Mouse (Mus musculus) B cell, adult 2 months (primary cell): ENCODE results near the gene Calcb.

ENCODE experiments used
- DNase-seq, 2 experiments: peaks; one replicate each; pipeline ENCODE4 v3.0.0; 2022

The Calcb gene

DNA sequence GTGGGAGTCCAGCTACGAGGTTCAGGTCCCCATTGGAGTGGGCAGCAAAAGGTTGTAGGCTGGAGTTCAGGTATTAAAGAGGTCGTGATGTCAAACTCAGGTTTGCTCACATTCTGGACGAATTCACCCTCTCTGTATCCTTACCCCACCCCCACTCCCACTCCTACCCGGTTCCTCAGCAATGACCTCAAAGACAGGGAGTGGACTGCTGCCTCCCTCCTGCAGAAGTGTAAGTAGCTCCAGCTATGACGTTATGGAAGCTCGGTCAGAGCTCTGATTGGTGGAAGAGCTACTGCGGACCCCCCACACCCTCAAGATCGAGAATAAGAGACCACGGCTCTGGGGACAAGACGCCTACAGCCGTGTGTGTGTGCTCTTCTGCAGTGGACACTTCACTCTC, at the start of gene Calcb:
Calcb (plus strand) TSS at position 344 of the 400 bp plus-strand sequence.
- DNase-seq: no peak

DNA sequence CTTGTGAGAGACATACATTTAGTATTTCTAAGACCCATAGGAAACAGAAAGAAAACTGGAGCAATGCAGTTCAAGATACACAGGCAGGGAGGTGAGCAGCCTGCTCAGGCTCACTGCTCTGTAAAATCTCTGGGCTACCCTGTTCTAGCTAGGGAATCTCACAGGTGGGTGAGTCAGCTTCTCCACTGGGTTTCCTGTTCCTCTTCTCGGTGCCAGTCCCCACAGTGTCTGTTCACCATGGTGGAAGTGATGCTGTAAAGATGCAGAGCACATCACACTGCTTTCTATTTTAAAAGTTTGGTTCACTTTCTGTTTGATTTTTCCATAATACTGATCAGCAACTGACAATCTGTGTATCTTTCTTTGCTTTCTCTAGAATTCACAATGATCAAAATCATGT, 47.0 kb upstream of the Calcb start:
- peak; percentile 9 to 17 for DNase-seq

DNA sequence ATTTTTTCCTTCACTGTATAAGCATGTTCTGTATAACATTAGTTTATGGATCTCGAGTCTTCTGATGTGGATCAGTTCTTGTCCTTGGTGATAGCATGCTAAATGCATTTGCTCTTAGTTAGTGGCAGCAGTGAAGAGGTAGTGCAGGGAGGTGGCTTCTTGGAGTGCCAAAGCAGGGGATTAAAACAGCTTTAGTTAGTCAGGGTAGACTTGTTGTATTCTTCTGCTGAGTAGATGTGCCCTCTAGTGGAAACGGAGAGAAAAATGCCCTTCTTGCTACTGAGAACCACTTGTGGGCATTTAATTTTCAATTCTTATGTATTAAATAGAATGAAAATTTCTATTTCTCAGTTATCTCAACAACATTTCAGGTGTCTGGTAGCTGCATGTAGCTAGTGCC, 45.7 kb upstream of the Calcb start:
- peak; percentile 14 to 23 for DNase-seq

DNA sequence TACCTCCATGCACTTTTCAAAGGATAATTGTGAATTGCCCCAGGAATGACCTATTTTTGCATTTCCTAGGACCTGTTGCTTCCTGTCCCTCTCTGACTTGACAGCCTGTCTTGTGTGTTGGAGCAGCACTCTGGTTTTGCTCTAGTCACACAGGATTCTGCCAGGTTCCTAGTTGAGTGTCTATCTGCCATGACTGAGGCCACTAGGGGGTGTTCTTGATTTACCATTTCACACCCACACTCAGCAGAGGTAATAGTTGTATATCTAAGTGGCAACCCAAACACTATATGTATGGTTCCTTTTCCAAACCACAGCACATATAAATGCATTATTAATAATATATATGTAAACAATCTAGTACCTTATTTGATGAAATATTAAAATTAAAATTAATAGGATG, 26.1 kb upstream of the Calcb start:
- DNase-seq: peak; percentile 14 to 40

DNA sequence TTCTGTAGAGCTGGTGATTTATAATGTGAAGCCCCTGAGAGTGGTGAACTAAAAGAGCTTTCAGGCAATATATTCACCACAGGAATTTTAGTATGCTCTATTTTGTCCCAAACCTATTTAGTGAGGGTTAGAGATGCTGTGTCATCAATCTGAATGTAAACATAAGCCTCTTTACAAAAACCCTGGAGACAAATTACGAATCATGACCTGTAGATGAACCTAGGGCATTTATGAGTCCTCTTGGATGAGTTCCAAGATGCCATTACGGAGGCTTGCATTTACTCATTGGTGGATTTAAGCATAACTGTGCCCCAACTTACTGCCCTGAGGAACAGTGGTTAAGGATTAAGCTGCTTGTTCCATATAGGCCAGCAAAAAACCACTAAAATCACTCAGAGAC, 17.6 kb upstream of the Calcb start:
- no peak for DNase-seq

DNA sequence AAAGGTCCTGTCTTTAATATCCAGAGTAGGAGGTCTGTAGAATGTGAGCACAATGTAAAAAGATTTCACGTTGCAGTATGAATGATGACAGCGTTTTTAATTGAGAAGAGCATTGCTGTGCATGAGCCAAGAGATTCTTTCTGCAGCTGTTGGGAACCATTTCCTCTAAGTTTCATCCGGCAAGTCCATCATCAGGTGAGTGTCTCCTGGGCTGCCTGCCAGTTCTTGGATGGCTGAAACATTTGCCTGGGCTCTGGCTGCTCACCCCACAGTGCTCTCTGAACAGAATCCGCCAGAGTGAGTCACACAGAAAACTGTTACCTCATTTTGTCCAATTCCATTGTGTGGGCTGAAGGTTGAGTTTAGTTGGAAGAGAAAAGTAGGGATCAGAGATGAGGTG, 11.7 kb upstream of the Calcb start:
- no peak for DNase-seq

DNA sequence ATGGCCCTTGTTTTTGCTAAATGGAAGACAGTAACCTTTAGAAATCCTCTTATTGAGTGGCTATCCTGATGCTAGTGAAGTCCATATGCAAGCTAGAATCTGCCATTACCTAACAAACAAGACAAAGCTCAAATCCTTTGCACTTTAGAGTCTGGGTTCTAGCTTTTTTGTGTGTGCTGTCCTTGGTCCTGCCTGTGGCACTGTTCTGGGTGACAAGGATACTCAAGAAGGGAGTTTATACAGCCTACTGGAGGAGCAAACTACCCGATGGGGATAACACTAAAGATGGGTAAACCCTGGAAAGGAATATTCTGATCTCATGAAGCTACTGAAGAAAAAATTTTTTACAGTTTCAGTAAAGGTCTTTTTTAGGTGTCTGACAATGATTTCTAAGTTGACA, 11.0 kb upstream of the Calcb start:
- DNase-seq: no peak

DNA sequence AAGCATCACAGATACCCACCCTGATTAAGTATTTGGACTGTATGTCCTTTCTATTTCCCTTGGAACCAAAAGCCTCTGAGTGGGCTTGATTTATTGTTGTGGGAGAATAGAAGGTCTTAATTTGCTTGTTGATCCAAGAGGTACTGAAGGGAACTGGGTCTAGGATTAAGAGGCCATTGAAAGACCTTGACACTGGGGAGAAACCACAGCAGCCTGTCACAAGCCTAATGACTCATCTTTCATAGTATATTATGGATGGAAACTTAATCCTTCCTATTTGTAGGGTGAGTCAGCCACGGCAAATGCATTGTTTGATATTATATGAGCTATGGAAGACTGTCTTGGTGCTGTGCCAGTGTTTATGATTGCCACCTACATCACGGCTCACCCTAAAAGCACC, 8.0 kb upstream of the Calcb start:
- no peak for DNase-seq

DNA sequence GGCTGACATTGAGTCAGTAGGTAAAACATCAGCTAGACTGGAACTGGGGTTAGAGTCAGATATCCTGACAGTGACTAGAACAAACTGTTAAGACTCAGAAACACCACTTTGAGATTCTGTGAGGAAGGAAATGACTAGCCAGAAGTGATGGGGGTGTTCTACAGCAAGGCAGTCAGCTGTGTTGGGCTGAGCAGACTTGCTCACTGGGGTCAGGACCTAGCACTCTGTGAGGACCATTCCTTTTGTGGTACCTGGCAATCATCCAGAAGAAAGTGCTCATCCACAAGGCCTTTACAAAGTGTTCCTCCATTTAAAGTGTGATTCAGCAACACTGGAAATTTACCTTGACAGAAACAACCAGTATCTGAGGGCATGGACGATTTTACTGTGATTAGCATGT, 5.9 kb upstream of the Calcb start:
- DNase-seq: no peak

DNA sequence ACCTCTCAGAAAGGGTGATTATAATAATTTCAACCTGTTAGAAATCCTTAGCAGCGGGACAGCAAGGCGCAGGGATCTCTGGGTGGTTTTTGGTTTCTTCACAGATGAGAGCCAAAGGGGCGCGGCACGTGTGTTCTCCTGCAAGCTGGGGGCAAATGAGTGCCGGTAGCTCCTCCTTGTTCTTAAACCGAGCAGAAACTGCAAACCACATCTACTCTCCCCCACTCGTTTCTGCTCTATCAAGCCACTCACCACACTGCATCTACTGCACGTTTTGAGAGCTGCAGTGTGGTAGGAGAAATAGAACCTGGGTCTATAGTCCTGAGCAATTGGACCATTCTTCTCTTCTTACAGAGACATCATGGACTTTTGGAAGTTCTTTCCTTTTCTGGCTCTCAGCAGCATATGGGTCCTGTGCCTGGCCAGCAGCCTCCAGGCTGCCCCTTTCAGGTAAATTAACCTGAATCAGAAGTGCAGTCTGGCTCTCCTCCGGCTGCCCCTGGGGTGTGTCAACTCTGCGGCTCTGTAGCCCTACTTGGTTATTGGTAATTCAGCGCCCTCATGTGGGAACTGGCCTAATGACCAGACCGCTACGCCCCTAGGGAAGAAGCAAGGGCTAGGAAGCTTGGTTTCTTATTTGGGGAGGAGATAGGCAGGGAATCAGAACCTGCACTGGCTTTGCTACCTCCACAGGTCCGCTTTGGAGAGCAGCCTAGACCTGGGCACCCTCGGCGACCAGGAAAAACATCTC, 1.1 kb downstream of the Calcb start:
- peak; percentile 21 to 37 for DNase-seq

DNA sequence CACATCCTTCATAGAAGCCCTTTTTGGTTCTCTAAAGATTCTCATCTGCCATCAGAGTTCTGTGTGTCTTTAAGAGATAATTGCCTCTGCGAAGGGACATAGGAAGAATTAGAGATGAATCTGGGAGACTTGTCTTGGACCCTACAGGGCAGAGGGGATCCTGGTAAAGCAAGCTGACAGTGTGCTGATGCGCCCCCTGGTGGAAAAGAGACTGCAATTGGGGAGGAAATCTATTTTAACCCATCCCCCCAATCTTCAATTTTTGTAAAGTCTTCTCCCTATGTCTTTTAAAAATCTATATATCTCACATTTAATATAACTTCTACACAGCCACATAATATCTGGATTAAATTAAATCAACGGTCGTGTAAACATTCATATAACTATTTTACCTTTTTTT, 11.3 kb downstream of the Calcb start:
- peak; percentile 52 to 55 for DNase-seq

DNA sequence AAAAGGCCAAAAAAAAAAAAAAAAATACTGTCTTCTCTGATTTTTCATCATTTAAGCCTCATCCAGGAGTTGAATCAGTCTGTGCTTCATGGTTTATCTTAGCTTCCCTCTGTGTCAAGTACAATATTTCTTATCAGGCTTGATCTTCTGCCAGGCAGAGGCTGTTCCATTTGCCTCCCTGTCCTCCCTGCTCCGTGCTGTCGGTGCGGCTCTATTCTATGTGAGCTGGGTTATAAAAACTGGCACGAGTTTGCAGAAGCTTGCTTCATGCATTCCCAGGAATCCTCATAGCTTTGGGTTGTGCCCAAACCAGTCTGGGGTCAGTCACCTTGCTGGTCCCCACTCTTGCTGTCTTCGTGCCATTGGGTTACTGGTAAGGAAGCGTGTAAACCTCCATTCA, 12.7 kb downstream of the Calcb start:
- no peak for DNase-seq

DNA sequence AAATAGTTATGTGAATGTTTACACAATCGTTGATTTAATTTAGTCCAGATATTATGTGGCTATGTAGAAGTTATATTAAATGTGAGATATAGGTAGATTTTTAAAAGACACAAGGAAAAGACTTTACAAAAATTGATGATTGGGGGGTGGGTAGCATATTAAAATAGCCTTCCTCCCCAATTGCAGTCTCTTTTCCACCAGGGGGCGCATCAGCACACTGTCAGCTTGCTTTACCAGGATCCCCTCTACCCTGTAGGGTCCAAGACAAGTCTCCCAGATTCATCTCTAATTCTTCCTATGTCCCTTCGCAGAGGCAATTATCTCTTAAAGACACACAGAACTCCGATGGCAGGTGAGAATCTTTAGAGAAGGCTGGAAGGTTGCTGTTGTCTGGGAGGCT, 13.3 kb downstream of the Calcb start:
- peak; percentile 25 to 26 for DNase-seq

DNA sequence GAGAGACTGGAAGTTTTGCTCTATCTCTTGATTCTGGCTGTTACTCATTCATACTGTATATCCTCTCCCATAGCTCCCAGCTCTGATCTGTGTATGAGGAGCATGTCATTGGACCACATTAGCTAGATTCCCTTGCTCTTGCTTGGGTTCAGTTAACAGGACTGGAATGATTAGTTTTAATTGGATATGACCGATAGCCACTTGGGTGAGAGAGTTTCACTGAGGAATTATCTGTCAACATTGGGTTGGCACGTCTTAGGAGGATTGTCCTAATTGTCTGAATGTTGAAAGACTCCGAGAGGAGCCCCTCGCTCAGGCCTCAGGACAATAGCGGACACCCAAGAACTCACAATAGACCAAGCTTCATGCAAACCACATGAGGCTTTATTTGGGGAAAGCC, 17.8 kb downstream of the Calcb start:
- no peak for DNase-seq

DNA sequence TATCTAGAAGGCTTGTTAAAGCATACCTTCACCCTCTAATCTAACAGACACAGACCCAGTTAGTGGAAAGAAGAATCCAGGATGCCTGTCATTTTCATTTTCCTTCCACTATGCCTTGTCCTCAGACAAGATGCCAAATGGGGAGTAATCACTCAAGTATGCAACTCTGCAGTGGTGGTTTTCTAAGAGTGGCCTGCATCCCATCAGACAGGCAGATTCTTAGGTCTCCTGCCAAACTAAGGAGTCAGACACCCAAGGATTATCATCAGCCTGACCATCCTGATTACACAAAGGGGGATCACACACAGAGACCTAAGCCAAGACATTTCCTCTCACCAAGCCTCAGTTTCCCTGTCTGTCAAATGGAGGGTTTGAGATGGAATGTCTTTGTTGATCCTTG, 19.7 kb downstream of the Calcb start:
- DNase-seq: no peak

DNA sequence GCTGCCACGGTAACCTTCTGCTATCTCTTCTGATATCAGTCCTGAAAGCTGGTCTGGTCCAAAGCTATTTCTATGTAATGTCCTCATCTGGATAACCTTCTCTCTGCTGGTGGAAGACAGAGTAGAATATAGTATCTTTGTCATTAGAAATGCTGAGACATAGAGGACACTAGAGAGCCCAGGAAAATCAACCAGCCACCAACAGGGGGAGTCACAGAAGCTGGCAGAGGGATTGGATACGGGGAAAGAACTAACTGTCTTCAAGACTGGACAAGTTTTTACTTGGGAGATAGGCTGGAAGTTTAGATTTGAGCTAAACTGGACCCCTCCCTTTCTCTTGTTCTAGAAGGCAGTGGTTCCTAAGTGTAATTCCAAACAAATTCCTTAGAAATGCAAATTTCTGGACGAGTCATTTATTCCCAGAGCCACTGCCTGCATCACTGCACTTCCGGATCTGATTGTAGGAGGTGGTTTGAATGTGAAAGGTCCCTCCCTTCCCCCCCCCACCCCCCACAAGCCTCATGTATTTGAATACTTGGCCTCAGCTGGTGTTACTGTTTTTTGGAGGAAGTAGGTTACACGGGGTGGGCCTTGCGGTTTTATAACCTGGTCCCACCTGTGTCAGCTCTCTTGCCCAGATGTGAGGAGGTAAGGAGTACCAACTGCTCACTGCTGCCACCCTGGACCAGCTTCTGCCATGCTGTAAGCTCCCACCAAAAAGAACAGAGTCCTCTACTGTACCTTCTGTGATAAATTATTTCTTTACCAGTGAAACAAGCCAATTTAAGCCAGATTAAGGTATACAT, 22.1 kb downstream of the Calcb start:
- DNase-seq: peak in 1 of 2 experiments; percentile 31

DNA sequence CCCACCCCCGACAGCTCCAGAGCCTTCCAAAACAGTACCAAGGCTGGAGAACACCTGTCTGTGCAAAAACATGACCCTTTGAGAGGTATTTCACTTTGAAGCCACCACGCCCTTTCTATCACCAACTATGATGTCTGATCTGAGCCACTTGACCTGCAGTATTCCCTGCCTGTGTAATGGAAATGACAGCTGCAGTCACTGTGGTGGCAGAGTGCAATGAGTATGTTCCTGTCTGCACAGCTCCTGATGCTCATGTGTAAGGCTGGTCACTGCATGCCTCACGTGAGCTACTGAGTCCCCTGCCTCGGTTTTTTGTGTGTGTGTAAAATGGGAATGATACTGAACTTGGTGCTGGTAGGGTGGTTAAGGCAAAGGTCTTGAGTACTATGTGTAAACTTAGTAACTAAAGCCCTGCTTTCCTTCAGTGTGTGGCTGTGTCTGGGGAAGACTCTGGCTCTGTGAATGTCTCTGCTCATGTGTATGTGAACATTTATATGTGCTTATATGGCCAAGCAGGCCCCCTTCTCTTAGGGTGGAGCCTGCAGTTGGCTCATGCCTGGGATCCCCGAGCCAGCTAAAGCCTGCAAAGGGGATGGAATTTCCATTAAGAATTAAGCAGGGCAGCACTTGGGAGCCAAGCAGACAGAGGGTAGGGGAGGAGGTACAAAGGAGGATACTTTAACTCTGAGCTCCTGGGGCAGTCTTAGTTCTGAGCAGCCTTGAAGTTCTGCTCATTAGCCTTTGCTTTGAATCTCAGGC, 24.8 kb downstream of the Calcb start, which contains the start of gene Insc:
Insc (plus strand) TSS at position 673 of the 759 bp plus-strand sequence.
- no peak for DNase-seq

DNA sequence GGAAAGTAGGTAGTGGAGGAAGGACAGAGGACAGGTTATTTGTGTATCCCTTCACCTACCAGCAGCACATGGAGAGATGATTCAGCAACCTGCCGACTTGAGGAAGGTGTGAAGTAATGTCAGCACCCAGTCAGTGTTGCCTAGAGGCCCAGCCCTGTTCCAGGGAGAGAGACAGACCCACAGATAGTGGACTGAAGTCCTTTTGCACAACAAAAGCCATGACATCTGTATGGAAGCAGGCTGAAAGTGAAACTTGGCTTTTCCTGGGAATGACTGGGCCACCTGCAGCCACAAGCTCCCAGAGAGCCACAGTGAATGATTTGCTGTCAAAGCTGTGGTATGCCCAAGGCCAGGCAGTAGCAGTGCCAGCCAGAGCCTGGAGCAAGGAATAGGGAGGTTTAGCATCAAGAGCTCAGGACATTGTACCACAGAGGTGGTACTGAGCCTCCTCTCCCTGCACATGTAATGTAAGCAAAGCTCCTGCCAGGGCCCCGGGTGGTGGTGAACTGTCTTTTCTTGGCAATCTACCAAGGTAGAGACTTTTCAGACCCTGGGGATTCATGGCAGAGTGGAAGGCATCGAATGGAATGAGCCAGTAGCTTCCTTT, 26.3 kb downstream of the Calcb start:
- DNase-seq: no peak

DNA sequence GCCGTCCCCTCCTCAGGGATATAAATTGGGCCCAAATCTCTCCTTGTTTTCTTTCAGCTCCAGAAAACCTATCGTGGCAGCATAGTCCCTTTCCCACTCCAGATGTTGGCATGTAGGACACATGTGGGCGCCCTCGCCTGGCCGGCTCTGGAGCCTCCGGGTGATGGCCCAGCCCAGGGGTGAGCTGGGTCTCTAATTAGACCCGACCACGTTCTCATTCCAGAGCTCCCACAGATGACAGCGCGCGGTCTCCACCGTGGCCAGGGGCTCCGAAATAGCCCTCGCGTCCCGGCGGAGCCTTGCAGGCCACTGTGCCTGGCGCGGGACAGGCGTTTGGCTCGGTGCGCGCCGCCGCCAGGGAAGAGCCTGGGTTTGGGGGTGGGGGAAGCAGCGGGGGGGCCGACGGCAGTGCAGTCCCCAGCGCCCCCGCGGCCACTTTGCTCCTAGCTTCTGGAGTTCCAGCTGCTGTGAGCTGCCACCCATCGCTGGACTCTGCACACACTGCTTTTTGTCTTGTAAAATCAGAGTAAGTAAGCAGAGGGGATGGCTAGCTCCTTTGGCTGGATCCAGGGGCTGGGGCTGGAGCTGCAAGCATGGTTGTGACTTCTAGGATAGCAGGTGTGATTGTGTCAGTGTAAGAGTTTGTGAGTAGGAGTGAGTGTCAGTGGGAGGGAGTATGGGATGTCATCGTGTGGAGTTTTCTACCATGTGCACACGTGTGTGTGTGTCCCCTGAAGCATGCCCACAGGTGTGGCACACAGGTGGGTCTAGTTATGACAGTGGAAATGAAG, 27.2 kb downstream of the Calcb start:
- DNase-seq: no peak

DNA sequence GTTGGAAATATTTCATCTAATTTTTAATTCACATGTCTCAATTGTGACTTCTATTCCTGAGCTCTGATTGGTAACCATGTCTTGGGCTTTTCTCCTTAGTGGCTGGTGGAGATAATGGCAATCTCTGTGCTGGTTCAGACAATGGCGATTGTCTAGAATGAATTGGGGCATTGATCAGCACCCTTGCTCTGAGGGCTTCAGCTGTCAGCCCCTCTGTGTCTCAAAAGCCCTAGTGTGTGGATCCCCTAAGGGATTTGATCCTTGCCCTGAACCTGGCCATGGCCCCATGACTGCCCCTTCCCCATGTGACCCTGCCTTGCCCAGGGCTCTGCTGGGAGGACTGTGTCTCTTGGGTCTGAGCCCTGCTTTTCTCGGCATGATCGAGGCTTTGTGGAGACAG, 29.2 kb downstream of the Calcb start:
- no peak for DNase-seq

DNA sequence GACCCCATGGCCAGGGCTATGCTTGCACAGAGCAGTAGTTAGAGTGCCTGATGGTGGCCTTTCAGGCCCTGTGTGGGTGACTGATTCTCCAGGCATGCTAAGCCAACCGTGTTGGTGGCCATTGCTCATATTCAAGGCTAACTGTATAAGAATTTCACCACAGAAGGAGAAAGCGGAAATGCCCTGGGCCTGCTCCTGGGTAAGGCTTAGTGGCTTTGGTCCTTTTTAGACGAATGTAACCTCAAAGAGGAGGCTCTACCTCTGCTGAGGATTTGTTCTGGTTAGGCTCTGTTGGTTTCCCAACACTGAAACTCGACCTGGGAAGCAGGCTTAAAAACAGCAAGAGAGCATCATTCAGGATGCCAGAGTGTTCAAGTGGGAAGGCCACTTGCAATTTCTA, 29.8 kb downstream of the Calcb start:
- no peak for DNase-seq

DNA sequence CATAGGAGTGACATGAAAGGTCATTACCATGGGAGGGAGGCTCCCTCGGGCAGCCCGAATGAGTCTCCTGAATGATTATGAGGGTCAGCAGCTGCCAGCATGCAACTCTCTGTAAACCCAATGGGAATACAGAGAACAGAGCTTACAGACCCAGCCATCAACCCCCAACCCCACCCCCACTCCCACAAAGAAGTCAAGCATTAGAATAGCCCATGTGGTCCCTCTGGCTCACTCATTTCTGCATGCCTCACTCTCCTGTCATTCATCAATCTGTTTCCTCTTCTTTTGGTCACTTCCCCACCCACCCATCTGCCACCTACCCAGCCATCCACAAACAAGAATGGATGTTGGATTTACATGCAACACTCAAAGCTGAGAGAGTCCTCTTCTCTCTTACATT, 35.0 kb downstream of the Calcb start:
- no peak for DNase-seq
